Comparison of ENCODE assay signal across 7 mouse cellular contexts in the genomic region with DNA sequence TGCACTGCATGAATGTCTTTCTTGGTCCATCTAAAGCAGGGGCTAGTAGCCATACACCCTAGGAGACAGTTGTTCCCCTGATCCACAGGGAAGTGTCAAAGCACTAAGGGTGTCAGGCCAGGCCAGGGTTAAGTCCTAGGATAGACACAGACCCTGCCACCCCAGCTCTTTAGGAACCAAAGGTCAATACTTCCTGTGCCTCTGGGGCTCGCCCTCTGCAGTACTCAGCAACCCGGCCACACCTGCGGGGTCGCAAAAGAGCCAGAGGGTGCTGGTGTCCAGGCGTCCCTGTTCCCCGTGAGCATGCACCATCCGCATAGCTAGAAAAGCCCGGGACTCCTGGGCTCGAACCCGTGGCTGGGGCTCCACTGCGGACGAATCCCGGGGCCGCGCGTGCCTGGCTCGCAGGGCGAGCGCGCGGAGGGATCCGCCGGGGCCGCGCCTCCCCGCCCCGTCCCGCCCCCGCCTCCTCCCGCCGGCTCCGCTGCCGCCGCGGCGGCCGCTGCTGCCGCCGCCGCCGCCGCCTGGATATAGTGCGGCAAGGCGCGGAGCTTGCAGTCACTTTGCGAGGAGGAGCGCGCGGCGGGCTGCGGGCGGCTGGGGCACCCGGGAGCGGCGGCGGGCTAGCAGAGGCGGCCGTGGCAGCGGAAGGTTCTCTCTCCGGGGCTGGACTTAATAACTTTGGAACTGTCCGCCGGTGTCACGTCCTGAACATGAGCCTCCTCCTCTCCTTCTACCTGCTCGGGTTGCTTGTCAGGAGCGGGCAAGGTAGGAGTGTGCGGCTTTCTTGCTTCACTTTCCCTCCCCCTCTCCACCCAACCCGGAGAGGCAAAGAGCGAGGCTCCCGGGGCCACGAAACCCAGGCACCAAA. TPM values are rescaled to one million over a fixed set of nuclear protein-coding genes. Genes with fewer than 3 reads are reported as not detected.
DNase-seq lines count a peak whose midpoint lies in the region; ATAC-seq and TF ChIP-seq lines count a peak whose summit lies in the region.

TSS of gene Ncam2 (plus strand) at position 497 of the 871 bp plus-strand sequence.

- H3K27ac ChIP-seq in embryonic facial prominence, embryonic 10.5 days (replicated peaks), result peak within 1 kb of the TSS; percentile 65; the same call in 1 of the 2 replicates
- H3K27ac ChIP-seq in heart, adult 2 months, result no peak within 1 kb of the TSS
- H3K27ac ChIP-seq in limb, embryonic 11.5 days (replicated peaks; ENCODE audit: low read depth, low read length), result no peak within 1 kb of the TSS
- H3K27ac ChIP-seq in midbrain, embryonic 11.5 days (ENCODE audit: low read depth, low read length), result no peak within 1 kb of the TSS; the same call in 1 of the 2 replicates
- 0 out of 2 replicates have a peak within 1 kb of the TSS, but pooled peaks have one; percentile 15 for H3K27ac ChIP-seq in stomach, embryonic 14.5 days (ENCODE audit: low read length)

- peaks cover 5% of the 10 kb centered on the region for H3K4me1 ChIP-seq in embryonic facial prominence, embryonic 10.5 days
- H3K4me1 ChIP-seq in heart, adult 2 months (ENCODE audit: control insufficient read depth, insufficient read depth, low read length), result no peaks in the 10 kb centered on the region
- no peaks in the 10 kb centered on the region for H3K4me1 ChIP-seq in limb, embryonic 11.5 days (ENCODE audit: control insufficient read depth, insufficient read depth, low read length)
- H3K4me1 ChIP-seq in midbrain, embryonic 11.5 days (ENCODE audit: control insufficient read depth, insufficient read depth, low read length), result no peaks in the 10 kb centered on the region
- no peaks in the 10 kb centered on the region for H3K4me1 ChIP-seq in stomach, embryonic 14.5 days (ENCODE audit: control insufficient read depth, insufficient read depth, low read length)

- H3K9me3 ChIP-seq in embryonic facial prominence, embryonic 10.5 days, result no peaks in the 10 kb centered on the region
- H3K9me3 ChIP-seq in limb, embryonic 11.5 days (ENCODE audit: control insufficient read depth, low read length), result no peaks in the 10 kb centered on the region
- H3K9me3 ChIP-seq in midbrain, embryonic 11.5 days (ENCODE audit: control insufficient read depth, low read length), result no peaks in the 10 kb centered on the region
- H3K9me3 ChIP-seq in stomach, embryonic 14.5 days (ENCODE audit: control insufficient read depth, low read depth, low read length), result no peaks in the 10 kb centered on the region

- H3K27me3 ChIP-seq in embryonic facial prominence, embryonic 10.5 days (replicated peaks; ENCODE audit: low read depth, poor library complexity, severe bottlenecking), result no peaks in the 10 kb centered on the region
- H3K27me3 ChIP-seq in heart, adult 2 months (ENCODE audit: control insufficient read depth, insufficient read depth, low read length), result no peaks in the 10 kb centered on the region; the same call in 1 of the 2 replicates
- no peaks in the 10 kb centered on the region for H3K27me3 ChIP-seq in limb, embryonic 11.5 days (ENCODE audit: control insufficient read depth, insufficient read depth, low read length)
- no peaks in the 10 kb centered on the region for H3K27me3 ChIP-seq in midbrain, embryonic 11.5 days (ENCODE audit: control insufficient read depth, insufficient read depth, low read length)
- no peaks in the 10 kb centered on the region for H3K27me3 ChIP-seq in stomach, embryonic 14.5 days (ENCODE audit: control insufficient read depth, insufficient read depth, low read length)

- no peak for TF ChIP-seq POLR2A in heart, adult 2 months (IDR thresholded peaks at IDR 0.05; ENCODE audit: insufficient read depth, low read depth, low read length)

- peak within 1 kb of the TSS; percentile 38 for H3K9ac ChIP-seq in heart, adult 2 months (ENCODE audit: low read depth, low read length)
- peak within 1 kb of the TSS; percentile 53; the same call in 1 of the 2 replicates for H3K9ac ChIP-seq in limb, embryonic 11.5 days (ENCODE audit: low read length)
- peak within 1 kb of the TSS; percentile 69 for H3K9ac ChIP-seq in midbrain, embryonic 11.5 days (ENCODE audit: low read length)
- peak within 1 kb of the TSS; percentile 40 for H3K9ac ChIP-seq in stomach, embryonic 14.5 days (replicated peaks; ENCODE audit: low read depth, low read length)

- TF ChIP-seq CTCF in heart, adult 2 months (IDR thresholded peaks at IDR 0.05), result no peak

- H3K4me2 ChIP-seq in limb, embryonic 11.5 days (ENCODE audit: low read depth, severe bottlenecking), result peak within 1 kb of the TSS; percentile 89
- peak within 1 kb of the TSS; percentile 74 for H3K4me2 ChIP-seq in midbrain, embryonic 11.5 days
- peak within 1 kb of the TSS; percentile 80 for H3K4me2 ChIP-seq in stomach, embryonic 14.5 days (replicated peaks; ENCODE audit: low read depth, low read length)

- H3K4me3 ChIP-seq in embryonic facial prominence, embryonic 10.5 days, result peak within 1 kb of the TSS; percentile 70
- H3K4me3 ChIP-seq in heart, adult 2 months, result peak within 1 kb of the TSS; percentile 34
- H3K4me3 ChIP-seq in limb, embryonic 11.5 days (ENCODE audit: low read depth, low read length), result peak within 1 kb of the TSS; percentile 52
- peak within 1 kb of the TSS; percentile 54 for H3K4me3 ChIP-seq in midbrain, embryonic 11.5 days (ENCODE audit: low read depth, low read length)
- H3K4me3 ChIP-seq in stomach, embryonic 14.5 days (ENCODE audit: low read depth, low read length), result peak within 1 kb of the TSS; percentile 52

- intact Hi-C loops in heart, adult 2 months (cut with DNase I), result no loop called here

- TF ChIP-seq EP300 in heart, adult 2 months (IDR thresholded peaks at IDR 0.05; ENCODE audit: insufficient read depth, low read depth, low read length), result no peak

- no peaks in the 10 kb centered on the region for H3K36me3 ChIP-seq in embryonic facial prominence, embryonic 10.5 days (replicated peaks)
- no peaks in the 10 kb centered on the region for H3K36me3 ChIP-seq in heart, adult 2 months (ENCODE audit: control insufficient read depth, insufficient read depth, low read length)
- H3K36me3 ChIP-seq in limb, embryonic 11.5 days (ENCODE audit: control insufficient read depth, insufficient read depth, low read length), result no peaks in the 10 kb centered on the region
- H3K36me3 ChIP-seq in midbrain, embryonic 11.5 days (ENCODE audit: control insufficient read depth, insufficient read depth, low read length), result no peaks in the 10 kb centered on the region
- H3K36me3 ChIP-seq in stomach, embryonic 14.5 days (ENCODE audit: control insufficient read depth, insufficient read depth, low read length), result no peaks in the 10 kb centered on the region

- under 1% methylated on average over 70 of the region's 70 CpGs for WGBS in embryonic facial prominence, embryonic 10.5 days
- WGBS in heart, adult 2 months, result 1% methylated on average over 59 of the region's 70 CpGs
- 0% methylated on average over 43 of the region's 70 CpGs for WGBS in limb, embryonic 11.5 days
- WGBS in midbrain, embryonic 11.5 days, result under 1% methylated on average over 64 of the region's 70 CpGs
- WGBS in stomach, embryonic 14.5 days, result 0% methylated on average over 42 of the region's 70 CpGs

- no peaks in the 10 kb centered on the region for H3K79me2 ChIP-seq in heart, adult 2 months (replicated peaks; ENCODE audit: control insufficient read depth, insufficient read depth, low read length)

- DNase-seq in brain, adult 2 months (ENCODE audit: low read depth, low spot score), result peak; percentile 87
- DNase-seq in embryonic facial prominence, embryonic 10.5 days (ENCODE audit: low spot score), result peak; percentile 83
- peak; percentile 45 to 46 for DNase-seq in heart, adult 2 months
- peak; percentile 62 for DNase-seq in kidney, adult 18-20 months
- DNase-seq in limb, embryonic 11.5 days (ENCODE audit: low spot score), result peak; percentile 76
- peak; percentile 97 for DNase-seq in midbrain, embryonic 11.5 days (ENCODE audit: low spot score, missing footprints)

- ATAC-seq in limb, embryonic 11.5 days (ENCODE audit: insufficient number of reproducible peaks, low FRiP score, low TSS enrichment, low read depth), result peak; percentile 75
- ATAC-seq in midbrain, embryonic 11.5 days (ENCODE audit: low FRiP score), result peak; percentile 84
- peak; percentile 85 for ATAC-seq in stomach, embryonic 14.5 days (ENCODE audit: insufficient number of reproducible peaks, insufficient read depth, low FRiP score, low read depth)

RNA-seq across cellular contexts. Expression of gene Ncam2, which starts in this region (rescaled TPM):
- 0.39 and 0.74 TPM in 2 replicates for polyA plus RNA-seq in embryonic facial prominence, embryonic 10.5 days (2016; fragmentation: Nextera tagmentation; extraction: Ambion mirVana)
- total RNA-seq in heart, adult 2 months (2021), result under 1 TPM; 0.05 to 0.09 TPM
- polyA plus RNA-seq in heart, adult 2 months (2012; rRNA removed), result 0.02 and 0.18 TPM in 2 replicates
- polyA plus RNA-seq in limb, embryonic 11.5 days (2014; fragmentation: Nextera tagmentation; extraction: Ambion mirVana), result 0.23 and 0.38 TPM in 2 replicates
- 3.5 and 3.7 TPM in 2 replicates for polyA plus RNA-seq in midbrain, embryonic 11.5 days (2014; fragmentation: Nextera tagmentation; extraction: Ambion mirVana)
- polyA plus RNA-seq in stomach, embryonic 14.5 days (2014; fragmentation: Nextera tagmentation; extraction: Ambion mirVana), result 3.9 and 4.4 TPM in 2 replicates

Comparison
In these comparisons a context has a peak if more than half of its experiments do, and no peak if none do; other contexts are left out.
1. Peak in DNase-seq, H3K4me3 ChIP-seq and H3K27ac ChIP-seq in embryonic facial prominence, embryonic 10.5 days; RNA of the gene not detected or under 1 TPM.
2. Peak in DNase-seq, H3K4me3 ChIP-seq and H3K9ac ChIP-seq in heart, adult 2 months; RNA of the gene not detected or under 1 TPM.
3. Peak in DNase-seq, ATAC-seq, H3K4me3 ChIP-seq, H3K9ac ChIP-seq and H3K4me2 ChIP-seq in limb, embryonic 11.5 days; RNA of the gene not detected or under 1 TPM.
4. DNase-seq: peak in every context shown above with its lines; median percentile 97 in midbrain, embryonic 11.5 days; 87 in brain, adult 2 months; 83 in embryonic facial prominence, embryonic 10.5 days; 76 in limb, embryonic 11.5 days; 62 in kidney, adult 18-20 months; 46 in heart, adult 2 months.